Mouse (Mus musculus): ENCODE measurements around the gene Gm17783. TPM values are rescaled to one million over a fixed set of nuclear protein-coding genes. Genes with fewer than 3 reads are reported as not detected.
"Not testable (repeated sequence)": the region's sequence is repeated elsewhere in the genome, so short reads cannot be mapped to it uniquely, and the experiment has no call there.

Gm17783 gene
- total RNA-seq (2021) = not detected

DNA sequence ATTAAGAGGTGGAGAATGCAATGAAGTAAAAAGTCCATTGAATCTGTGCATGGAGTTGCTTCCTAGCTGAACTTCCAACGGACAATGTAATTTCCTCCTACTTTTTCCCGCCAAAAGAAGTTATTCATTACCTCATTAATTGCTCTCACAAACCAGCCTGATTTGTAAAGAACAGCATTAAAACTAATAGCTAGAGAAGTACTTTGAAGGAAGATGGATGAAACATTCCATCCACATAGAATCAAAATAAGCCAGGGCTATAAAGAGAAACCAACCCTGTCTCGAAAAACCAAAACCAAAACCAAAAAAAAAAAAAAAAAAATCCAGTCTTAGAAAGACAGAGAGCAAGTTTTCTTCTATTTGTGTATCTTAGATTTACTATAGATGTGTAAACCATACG is at the start of gene Gm17783:
TSS of gene Gm17783 (minus strand) at position 101 of the 400 bp plus-strand sequence.
- DNase-seq = no peak
- intact Hi-C loops (cut with DNase I) = no loop called here

DNA sequence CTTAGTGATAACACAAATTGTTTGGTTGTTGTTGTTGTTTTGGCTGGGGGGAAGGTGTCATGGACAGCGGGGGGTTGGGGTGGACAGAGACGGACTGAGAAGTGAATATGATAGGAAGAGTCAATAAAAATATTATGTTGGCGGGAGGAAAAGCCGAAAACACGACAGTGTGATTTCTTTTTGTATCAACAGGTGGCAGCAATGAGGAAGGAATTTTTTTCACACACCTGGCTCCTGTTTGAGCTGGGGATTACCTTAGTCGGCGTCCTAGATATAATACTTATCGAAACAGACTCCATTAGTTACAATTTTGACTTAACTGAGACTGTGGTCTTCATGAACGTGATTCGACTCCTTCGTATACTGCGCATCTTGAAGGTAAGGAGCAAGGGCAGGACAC is 48.0 kb upstream of the Gm17783 start:
- intact Hi-C loops (cut with DNase I) = no loop called here
- DNase-seq = no peak

DNA sequence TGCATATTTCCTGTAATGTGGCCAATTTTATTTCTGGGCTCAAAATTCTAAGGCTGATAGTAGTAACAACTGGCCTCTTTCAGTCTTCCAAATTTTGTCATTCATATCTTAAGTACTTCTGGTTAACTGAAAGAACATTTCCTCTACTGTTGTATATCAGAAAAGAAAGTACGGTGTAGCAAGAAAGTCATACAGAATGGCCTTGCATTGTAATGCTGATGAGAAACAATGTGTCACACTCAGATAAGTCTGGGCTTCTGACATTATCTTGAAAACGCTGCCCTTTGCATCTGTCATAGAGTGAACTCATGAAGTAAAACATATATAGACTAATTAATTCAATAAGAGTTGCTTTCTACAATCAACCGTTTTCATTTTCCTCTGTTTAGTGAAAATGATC is 40.5 kb upstream of the Gm17783 start:
- intact Hi-C loops (cut with DNase I) = no loop called here
- DNase-seq = no peak

- intact Hi-C loops (cut with DNase I) = no loop called here
- no peak for DNase-seq
Measured at GRCm38 (mm10) chr16:45561747-45562146, 29.9 kb upstream of the Gm17783 start.

GRCm38 (mm10) chr16:45551579-45551978 is 19.7 kb upstream of the Gm17783 start:
- intact Hi-C loops (cut with DNase I) = no loop called here
- DNase-seq = no peak

DNA sequence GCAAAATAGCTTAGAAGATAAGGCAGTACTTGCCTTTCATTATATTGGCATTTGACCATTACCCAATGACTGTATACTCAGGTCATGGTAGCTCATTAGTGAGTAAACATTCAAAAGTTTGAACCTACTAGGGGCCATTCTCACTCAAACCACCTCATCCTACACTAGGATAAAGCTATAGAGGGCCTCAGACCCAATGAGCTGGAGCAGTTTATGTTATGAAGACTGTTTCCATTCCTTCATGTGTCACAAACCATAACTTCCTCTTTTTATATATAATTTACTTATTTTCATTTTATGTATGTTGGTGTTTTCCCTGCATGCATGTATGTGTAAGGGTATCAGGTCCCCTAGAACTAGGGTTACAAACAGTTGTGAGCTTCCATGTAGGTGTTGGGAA is 16.1 kb upstream of the Gm17783 start:
- no peak for DNase-seq

GRCm38 (mm10) chr16:45544341-45544740 is 12.5 kb upstream of the Gm17783 start:
- intact Hi-C loops (cut with DNase I) = no loop called here
- DNase-seq = no peak

More for the DNA sequence above, 16.1 kb upstream of the Gm17783 start:
- intact Hi-C loops (cut with DNase I) = no loop called here

DNA sequence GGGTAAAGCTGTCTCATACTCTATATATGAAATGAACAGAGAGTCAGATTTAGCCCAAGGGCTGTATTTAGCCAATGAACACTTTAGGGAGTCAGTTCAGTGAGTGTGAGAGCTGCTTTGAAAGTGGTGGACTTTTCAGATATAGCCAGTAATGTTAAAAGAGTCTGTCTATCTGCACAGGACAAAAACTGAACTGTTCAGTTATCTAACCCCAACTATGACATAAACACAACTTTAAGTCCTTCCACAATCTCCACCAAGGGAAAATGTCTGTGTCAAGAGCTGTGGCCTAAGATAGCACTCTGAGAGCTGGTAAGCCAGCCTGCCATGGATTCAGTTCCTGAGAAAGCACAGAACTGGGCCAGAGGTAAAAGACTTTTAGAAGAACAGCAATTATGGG is 10.3 kb upstream of the Gm17783 start:
- DNase-seq = no peak
- intact Hi-C loops (cut with DNase I) = no loop called here

GRCm38 (mm10) chr16:45538342-45538741 is 6.5 kb upstream of the Gm17783 start:
- intact Hi-C loops (cut with DNase I); DNase-seq: not testable (repeated sequence)

GRCm38 (mm10) chr16:45535009-45535408 is 3.2 kb upstream of the Gm17783 start, which contains the start of gene Slc9c1:
Gene Slc9c1 (plus strand): TSS chr16:45535309.
- intact Hi-C loops (cut with DNase I) = no loop called here
- no peak for DNase-seq

DNA sequence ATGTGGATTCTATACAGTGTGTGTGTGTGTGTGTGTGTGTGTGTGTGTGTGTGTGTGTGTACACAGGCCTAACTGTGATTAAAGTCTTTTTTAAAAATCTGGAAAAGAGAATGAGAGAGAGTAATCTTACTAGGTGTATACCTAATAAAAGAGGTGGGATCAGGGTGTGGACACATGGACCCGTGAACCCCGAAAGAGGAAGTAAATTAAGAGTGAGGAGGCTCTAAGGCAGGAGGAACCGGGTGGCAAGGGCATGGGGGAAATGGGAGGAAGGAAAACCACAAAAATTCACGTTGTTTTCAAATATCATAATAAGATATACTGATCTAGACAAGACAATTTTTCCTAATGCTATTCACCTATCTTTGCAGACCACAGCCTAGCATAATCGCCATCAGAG is 6.3 kb downstream of the Gm17783 start:
- DNase-seq = no peak
- intact Hi-C loops (cut with DNase I) = no loop called here

GRCm38 (mm10) chr16:45495326-45495725 is 36.5 kb downstream of the Gm17783 start:
- intact Hi-C loops (cut with DNase I) = no loop called here
- DNase-seq = no peak

DNA sequence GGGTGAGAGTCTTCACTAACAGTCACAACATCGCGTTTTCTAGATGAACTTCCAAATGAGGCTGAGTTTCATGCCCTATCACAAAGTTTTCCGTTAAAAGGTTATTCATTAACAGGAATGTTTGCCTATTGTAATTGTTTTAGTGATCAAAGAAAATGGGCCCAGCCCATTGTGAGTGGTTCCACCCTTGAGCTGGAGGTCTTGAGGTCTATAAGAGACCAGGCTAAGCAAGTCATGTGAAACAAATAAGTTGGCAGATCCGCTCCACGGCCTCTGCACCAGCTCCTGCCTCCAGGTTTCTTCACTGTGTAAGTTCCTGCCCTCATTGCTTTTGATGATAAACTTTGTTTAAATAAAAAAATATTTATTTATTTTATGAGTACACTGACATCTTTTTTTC is 38.9 kb downstream of the Gm17783 start, which contains the start of gene Gm609:
TSS of gene Gm609 (minus strand) at position 43 of the 400 bp plus-strand sequence.
- DNase-seq = no peak
- intact Hi-C loops (cut with DNase I) = no loop called here

- intact Hi-C loops (cut with DNase I) = no loop called here
- DNase-seq = no peak
Measured at GRCm38 (mm10) chr16:45476991-45477390, 54.9 kb downstream of the Gm17783 start.

- intact Hi-C loops (cut with DNase I); DNase-seq: not testable (repeated sequence)
Measured at GRCm38 (mm10) chr16:45471836-45472235, 60.0 kb downstream of the Gm17783 start.

Other genes starting within 250 kb of the Gm17783 start
- gene Cd200, start 123.0 kb downstream of the Gm17783 start, total RNA-seq (2021) = 100 to 1,000 TPM; 312 to 324 TPM
- gene Gm609, start 39.1 kb downstream of the Gm17783 start, total RNA-seq (2021) = not detected
- gene Slc9c1, start 3.3 kb upstream of the Gm17783 start, total RNA-seq (2021) = not detected
- gene Gcsam, start 78.3 kb upstream of the Gm17783 start, total RNA-seq (2021) = not detected
- not detected for gene BC016579, start 122.0 kb upstream of the Gm17783 start, total RNA-seq (2021)
- gene Tmprss7, start 161.6 kb upstream of the Gm17783 start, total RNA-seq (2021) = 1 to 10 TPM; 3.5 to 3.7 TPM
- gene Tagln3, start 192.6 kb upstream of the Gm17783 start, total RNA-seq (2021) = 100 to 1,000 TPM; 181 to 201 TPM
- 10 to 100 TPM; 19.8 to 24.8 TPM for gene Abhd10, start 210.9 kb upstream of the Gm17783 start, total RNA-seq (2021)

Data from left cerebral cortex, postnatal 4 days (tissue).